ENCODE assay signal across 8 mouse cellular contexts in the genomic region with DNA sequence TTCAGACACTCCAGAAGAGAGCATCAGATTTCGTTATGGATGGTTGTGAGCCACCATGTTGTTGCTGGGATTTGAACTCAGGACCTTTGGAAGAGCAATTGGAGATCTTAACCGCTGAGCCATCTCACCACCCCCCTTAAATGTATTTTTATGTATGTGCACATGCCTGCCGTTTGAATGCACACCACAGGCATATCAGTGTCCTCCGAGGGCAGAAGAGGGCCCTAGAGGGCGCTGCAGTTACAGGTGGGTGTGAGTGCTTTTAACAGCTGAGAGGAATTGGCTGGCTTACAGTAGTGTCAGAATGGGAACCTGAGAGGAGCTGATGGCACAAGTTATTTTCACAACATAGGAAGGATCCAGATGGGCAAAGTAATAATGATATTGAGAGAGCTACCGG. TPM values are rescaled to one million over a fixed set of nuclear protein-coding genes. Genes with fewer than 3 reads are reported as not detected.
A peak's percentile ranks its signal among the peaks of the same experiment; 100 is the strongest.
DNase-seq lines count a peak whose midpoint lies in the region; ATAC-seq and TF ChIP-seq lines count a peak whose summit lies in the region.
"Had no signal": no experiment of that assay in that cellular context is flagged by ENCODE, and none has a peak within 500 bp of the region (broad histone marks: within the 10 kb centered on the region; RNA-seq: fewer than 3 reads in every experiment).

No protein-coding gene starts in this region.

- 30% methylated on average over 6 of the region's 6 CpGs for WGBS in limb, embryonic 11.5 days
- 35% methylated on average over 6 of the region's 6 CpGs for WGBS in limb, embryonic 10.5 days
- WGBS in kidney, postnatal 0 days: 36% methylated on average over 6 of the region's 6 CpGs
- 33% methylated on average over 6 of the region's 6 CpGs for WGBS in stomach, postnatal 0 days
- WGBS in forebrain, embryonic 14.5 days: 34% methylated on average over 6 of the region's 6 CpGs

- no peaks in the 10 kb centered on the region for H3K36me3 ChIP-seq in limb, embryonic 11.5 days (ENCODE audit: control insufficient read depth, insufficient read depth, low read length)
- H3K36me3 ChIP-seq in limb, embryonic 10.5 days: peaks cover 1% of the 10 kb centered on the region
- H3K36me3 ChIP-seq in kidney, postnatal 0 days (ENCODE audit: insufficient read depth, low read length): no peaks in the 10 kb centered on the region
- H3K36me3 ChIP-seq in stomach, postnatal 0 days (ENCODE audit: control insufficient read depth, insufficient read depth, low read length): no peaks in the 10 kb centered on the region
- H3K36me3 ChIP-seq in forebrain, embryonic 14.5 days (ENCODE audit: control insufficient read depth, insufficient read depth, low read length): 0 out of 2 replicates have a peak, but pooled peaks cover under 1% of the 10 kb centered on the region

- 0 out of 2 replicates have a peak, but pooled peaks cover 2% of the 10 kb centered on the region for H3K27me3 ChIP-seq in limb, embryonic 11.5 days (ENCODE audit: control insufficient read depth, insufficient read depth, low read length)
- peaks cover under 1% of the 10 kb centered on the region; the same call in 1 of the 2 replicates for H3K27me3 ChIP-seq in limb, embryonic 10.5 days (ENCODE audit: low read depth, poor library complexity, severe bottlenecking)
- no peaks in the 10 kb centered on the region for H3K27me3 ChIP-seq in kidney, postnatal 0 days (ENCODE audit: insufficient read depth, low read length)
- H3K27me3 ChIP-seq in stomach, postnatal 0 days (ENCODE audit: control insufficient read depth, insufficient read depth, low read length): no peaks in the 10 kb centered on the region
- H3K27me3 ChIP-seq in forebrain, embryonic 14.5 days (replicated peaks; ENCODE audit: control insufficient read depth, insufficient read depth, low read length): no peaks in the 10 kb centered on the region

- no peak for ATAC-seq in limb, embryonic 11.5 days (ENCODE audit: insufficient number of reproducible peaks, low FRiP score, low TSS enrichment, low read depth)
- no peak for ATAC-seq in kidney, postnatal 0 days (replicated peaks; ENCODE audit: low FRiP score, low read depth)
- no peak for ATAC-seq in stomach, postnatal 0 days (ENCODE audit: low FRiP score, low TSS enrichment)
- ATAC-seq in forebrain, embryonic 14.5 days: no peak

- peak; percentile 46 for DNase-seq in limb, embryonic 11.5 days (ENCODE audit: low spot score)
- no peak for DNase-seq in limb, embryonic 10.5 days (ENCODE audit: low spot score)
- DNase-seq in adipocyte (ENCODE audit: low spot score): peak; percentile 43
- peak; percentile 39 for DNase-seq in kidney, postnatal 0 days (ENCODE audit: low spot score)
- peak; percentile 62 for DNase-seq in stomach, postnatal 0 days (ENCODE audit: low spot score)
- no peak for DNase-seq in forebrain, embryonic 14.5 days (ENCODE audit: low spot score)
- DNase-seq in urinary bladder, postnatal 25 days (ENCODE audit: low spot score): no peak

- no peak overlapping the region for H3K9ac ChIP-seq in limb, embryonic 11.5 days (ENCODE audit: low read length)
- H3K9ac ChIP-seq in kidney, postnatal 0 days (ENCODE audit: low read depth, low read length): no peak overlapping the region
- no peak overlapping the region for H3K9ac ChIP-seq in stomach, postnatal 0 days (ENCODE audit: low read length)
- H3K9ac ChIP-seq in forebrain, embryonic 14.5 days (ENCODE audit: low read length): no peak overlapping the region

- no peak overlapping the region for H3K4me3 ChIP-seq in limb, embryonic 11.5 days (ENCODE audit: low read depth, low read length)
- H3K4me3 ChIP-seq in limb, embryonic 10.5 days: no peak overlapping the region
- no peak overlapping the region for H3K4me3 ChIP-seq in kidney, postnatal 0 days (replicated peaks; ENCODE audit: low read depth, low read length)
- H3K4me3 ChIP-seq in stomach, postnatal 0 days (ENCODE audit: low read depth, low read length): no peak overlapping the region
- no peak overlapping the region for H3K4me3 ChIP-seq in forebrain, embryonic 14.5 days (ENCODE audit: low read depth, low read length)

- no peaks in the 10 kb centered on the region for H3K9me3 ChIP-seq in limb, embryonic 11.5 days (ENCODE audit: control insufficient read depth, low read length)
- no peaks in the 10 kb centered on the region for H3K9me3 ChIP-seq in limb, embryonic 10.5 days (replicated peaks)
- H3K9me3 ChIP-seq in kidney, postnatal 0 days (replicated peaks; ENCODE audit: low read length): no peaks in the 10 kb centered on the region
- no peaks in the 10 kb centered on the region for H3K9me3 ChIP-seq in stomach, postnatal 0 days (ENCODE audit: control insufficient read depth, low read length)
- no peaks in the 10 kb centered on the region for H3K9me3 ChIP-seq in forebrain, embryonic 14.5 days (replicated peaks; ENCODE audit: control insufficient read depth, low read length)

- no peaks in the 10 kb centered on the region for H3K4me1 ChIP-seq in limb, embryonic 11.5 days (ENCODE audit: control insufficient read depth, insufficient read depth, low read length)
- peaks cover 8% of the 10 kb centered on the region; the same call in 1 of the 2 replicates for H3K4me1 ChIP-seq in limb, embryonic 10.5 days
- H3K4me1 ChIP-seq in kidney, postnatal 0 days (replicated peaks; ENCODE audit: insufficient read depth, low read length): no peaks in the 10 kb centered on the region; the same call in 1 of the 2 replicates
- no peaks in the 10 kb centered on the region for H3K4me1 ChIP-seq in stomach, postnatal 0 days (replicated peaks; ENCODE audit: control insufficient read depth, insufficient read depth)
- H3K4me1 ChIP-seq in forebrain, embryonic 14.5 days (ENCODE audit: control insufficient read depth, insufficient read depth, low read length): peaks cover 5% of the 10 kb centered on the region

- no peak for TF ChIP-seq EP300 in stomach, postnatal 0 days (optimal IDR thresholded peaks at IDR 0.05)

- H3K4me2 ChIP-seq in limb, embryonic 11.5 days (ENCODE audit: low read depth, severe bottlenecking): no peak overlapping the region
- H3K4me2 ChIP-seq in kidney, postnatal 0 days (ENCODE audit: low read length): no peak overlapping the region
- no peak overlapping the region for H3K4me2 ChIP-seq in stomach, postnatal 0 days (replicated peaks; ENCODE audit: low read depth)
- no peak overlapping the region for H3K4me2 ChIP-seq in forebrain, embryonic 14.5 days (ENCODE audit: low read length)

- TF ChIP-seq CTCF in kidney, postnatal 0 days (IDR thresholded peaks at IDR 0.05; ENCODE audit: low read depth): peak; percentile 60
- TF ChIP-seq CTCF in stomach, postnatal 0 days (IDR thresholded peaks at IDR 0.05; ENCODE audit: low read depth): peak; percentile 69

- no peak overlapping the region for H3K27ac ChIP-seq in limb, embryonic 11.5 days (replicated peaks; ENCODE audit: low read depth, low read length)
- H3K27ac ChIP-seq in limb, embryonic 10.5 days: no peak overlapping the region
- H3K27ac ChIP-seq in kidney, postnatal 0 days: no peak overlapping the region
- no peak overlapping the region for H3K27ac ChIP-seq in stomach, postnatal 0 days (replicated peaks)
- no peak overlapping the region for H3K27ac ChIP-seq in forebrain, embryonic 14.5 days (ENCODE audit: low read depth, low read length)

RNA-seq across cellular contexts. Expression of a gene that starts 2.6 kb away (rescaled TPM):
- polyA plus RNA-seq in limb, embryonic 11.5 days (2014; fragmentation: Nextera tagmentation; extraction: Ambion mirVana): not detected in 2 replicates
- polyA plus RNA-seq in limb, embryonic 10.5 days (2016; fragmentation: Nextera tagmentation; extraction: Ambion mirVana): 0.21 TPM in 1 of 2 replicates, not detected in the other
- 0.20 TPM in 1 of 2 replicates, not detected in the other for polyA plus RNA-seq in kidney, postnatal 0 days (2015; fragmentation: Nextera tagmentation; extraction: Ambion mirVana)
- polyA plus RNA-seq in stomach, postnatal 0 days (2015; fragmentation: Nextera tagmentation; extraction: Ambion mirVana): 0.15 and 0.33 TPM in 2 replicates
- polyA plus RNA-seq in forebrain, embryonic 14.5 days (2014; fragmentation: Nextera tagmentation; extraction: Ambion mirVana): 0.44 and 0.67 TPM in 2 replicates

RNA-seq across cellular contexts. Expression of a gene that starts 16.6 kb away (rescaled TPM):
- 0.56 and 1.1 TPM in 2 replicates for polyA plus RNA-seq in limb, embryonic 11.5 days (2014; fragmentation: Nextera tagmentation; extraction: Ambion mirVana)
- polyA plus RNA-seq in limb, embryonic 10.5 days (2016; fragmentation: Nextera tagmentation; extraction: Ambion mirVana): 1.9 and 2.2 TPM in 2 replicates
- 0.50 and 0.51 TPM in 2 replicates for polyA plus RNA-seq in kidney, postnatal 0 days (2015; fragmentation: Nextera tagmentation; extraction: Ambion mirVana)
- polyA plus RNA-seq in stomach, postnatal 0 days (2015; fragmentation: Nextera tagmentation; extraction: Ambion mirVana): 0.38 and 0.44 TPM in 2 replicates
- 0.28 and 0.58 TPM in 2 replicates for polyA plus RNA-seq in forebrain, embryonic 14.5 days (2014; fragmentation: Nextera tagmentation; extraction: Ambion mirVana)
- polyA plus RNA-seq: gonadal fat pad, adult 2 months had no signal

RNA-seq across cellular contexts. Expression of a gene that starts 34.6 kb away (rescaled TPM):
- polyA plus RNA-seq in limb, embryonic 11.5 days (2014; fragmentation: Nextera tagmentation; extraction: Ambion mirVana): 74.6 and 78.9 TPM in 2 replicates
- 78.6 and 79.5 TPM in 2 replicates for polyA plus RNA-seq in limb, embryonic 10.5 days (2016; fragmentation: Nextera tagmentation; extraction: Ambion mirVana)
- polyA plus RNA-seq in kidney, postnatal 0 days (2015; fragmentation: Nextera tagmentation; extraction: Ambion mirVana): 73.2 and 83.9 TPM in 2 replicates
- 79.7 and 81.1 TPM in 2 replicates for polyA plus RNA-seq in stomach, postnatal 0 days (2015; fragmentation: Nextera tagmentation; extraction: Ambion mirVana)
- polyA plus RNA-seq in forebrain, embryonic 14.5 days (2014; fragmentation: Nextera tagmentation; extraction: Ambion mirVana): 106 and 107 TPM in 2 replicates

Comparison
In these comparisons a context has a peak if more than half of its experiments do, and no peak if none do; other contexts are left out.
1. DNase-seq: peak in limb, embryonic 11.5 days (single experiment), adipocyte (single experiment), kidney, postnatal 0 days (single experiment) and stomach, postnatal 0 days (single experiment); none in limb, embryonic 10.5 days (single experiment), forebrain, embryonic 14.5 days (single experiment) and urinary bladder, postnatal 25 days (single experiment).